Mouse (Mus musculus) MN1 (cell line): ENCODE data around the gene Ddr2.

Experiments
- DNase-seq: peaks from one replicate; pipeline ENCODE4 v3.0.0-alpha.2; 2016; ENCODE audit warnings: low spot score

The Ddr2 gene

DNA sequence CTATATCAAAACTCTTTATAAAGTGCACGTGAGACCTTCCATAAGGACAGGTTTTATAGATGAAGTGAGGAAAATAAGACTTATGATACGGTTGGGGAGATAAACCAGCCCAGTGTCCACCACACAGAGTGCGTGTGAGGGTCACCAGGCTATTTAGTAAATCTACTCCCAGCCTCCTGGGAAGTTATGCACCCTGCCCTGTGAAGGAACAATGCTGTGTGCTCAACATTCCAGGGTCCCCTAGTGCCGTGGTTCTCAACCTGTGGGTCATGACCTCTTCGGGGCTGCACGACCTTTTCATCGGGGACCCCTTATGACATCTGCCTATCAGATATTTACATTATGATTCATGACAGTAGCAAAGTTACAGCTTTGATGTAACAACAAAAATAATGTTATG is 162.3 kb downstream of the Ddr2 start:
- no peak for DNase-seq

DNA sequence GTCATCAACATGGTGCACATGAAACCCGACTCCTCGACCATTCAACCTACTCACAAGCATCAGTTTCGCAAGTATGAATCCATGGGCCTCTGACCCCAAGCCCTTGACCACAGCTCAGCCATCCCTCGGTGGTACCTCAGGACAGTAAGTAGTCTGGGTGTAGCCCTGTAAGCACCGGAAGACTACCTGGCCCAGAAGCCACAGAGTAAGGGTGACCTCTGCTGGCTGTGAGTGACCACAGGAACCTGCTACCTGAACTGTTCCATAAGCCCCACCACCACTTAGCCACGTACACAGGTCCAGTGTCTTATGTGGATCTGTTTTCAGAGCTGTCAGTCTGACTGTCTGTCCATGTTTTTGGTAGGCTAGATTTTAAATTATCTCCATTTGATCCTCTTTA is 162.9 kb downstream of the Ddr2 start:
- DNase-seq: no peak

DNA sequence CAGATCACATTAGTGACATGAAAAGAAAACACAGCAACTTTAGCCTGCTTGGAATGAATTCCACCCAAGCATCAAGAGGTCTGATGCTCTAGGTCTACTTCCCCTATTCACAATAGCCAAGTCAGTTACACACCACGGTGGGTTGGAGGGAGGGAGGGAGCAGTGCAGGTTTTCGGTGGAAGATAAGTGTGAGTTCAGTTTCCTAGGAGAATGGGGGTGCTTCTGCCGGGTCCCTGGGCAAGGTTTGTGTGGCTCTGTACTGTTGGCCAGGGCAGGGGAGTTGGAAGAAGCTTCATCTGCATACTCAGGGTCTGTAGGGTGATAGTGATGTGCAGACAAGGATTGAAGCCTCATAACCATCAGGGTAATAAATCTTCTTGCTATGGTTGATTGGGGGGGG is 164.6 kb downstream of the Ddr2 start:
- no peak for DNase-seq

DNA sequence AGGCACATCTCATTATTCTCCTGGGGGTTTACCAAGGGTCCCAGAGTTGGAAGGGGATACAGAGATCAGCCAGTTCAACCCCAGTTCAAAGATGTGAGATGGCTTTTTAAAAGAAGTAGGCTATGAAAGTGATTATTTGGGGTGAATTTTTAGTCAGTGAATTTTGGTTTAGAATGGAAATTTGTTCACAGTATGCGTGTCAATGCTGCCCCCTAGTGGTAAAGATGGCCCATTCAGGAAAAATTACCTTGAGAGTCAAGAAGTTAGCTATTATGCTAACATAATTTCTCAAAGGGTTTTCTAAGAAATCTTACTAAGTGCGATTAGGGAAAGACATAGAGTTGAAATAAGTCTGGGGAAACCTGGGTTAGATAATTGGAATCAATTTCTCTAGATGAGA is 171.2 kb downstream of the Ddr2 start:
- peak; percentile 71 for DNase-seq

DNA sequence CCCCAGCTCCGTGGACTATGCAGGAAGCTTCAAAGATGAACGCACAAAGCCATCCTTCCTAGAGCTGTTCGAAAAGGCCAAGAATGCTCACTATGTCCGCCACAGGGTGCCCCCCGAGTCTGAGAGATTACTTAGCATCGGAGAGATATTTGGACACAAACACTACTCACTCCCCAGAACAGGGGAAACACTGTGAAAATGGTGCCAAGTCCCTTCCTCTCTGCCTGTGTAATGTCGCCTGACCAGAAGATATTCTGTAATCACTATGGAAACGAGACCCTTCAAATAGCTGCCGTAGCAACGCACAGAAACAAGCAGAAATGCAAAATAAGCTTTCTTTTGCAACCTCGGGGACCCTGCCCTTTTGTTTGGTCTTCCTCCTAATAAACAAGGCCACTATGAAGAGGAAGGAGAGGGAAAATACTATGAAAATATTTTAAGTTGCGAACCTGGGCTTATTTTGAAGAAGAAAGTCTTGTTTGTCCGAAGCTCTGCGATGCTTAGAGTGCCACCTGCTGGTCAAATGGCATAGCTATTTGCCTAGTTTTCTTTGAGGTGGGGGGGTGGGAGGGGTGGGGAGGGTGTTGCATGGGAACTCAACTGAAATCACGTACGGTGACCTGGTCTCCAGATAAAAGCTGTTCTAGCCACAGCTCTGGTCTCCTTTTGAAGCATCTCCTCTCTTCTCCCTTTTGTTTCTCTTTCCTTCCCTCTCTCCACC is 176.4 kb downstream of the Ddr2 start:
- DNase-seq: peak; percentile 72

DNA sequence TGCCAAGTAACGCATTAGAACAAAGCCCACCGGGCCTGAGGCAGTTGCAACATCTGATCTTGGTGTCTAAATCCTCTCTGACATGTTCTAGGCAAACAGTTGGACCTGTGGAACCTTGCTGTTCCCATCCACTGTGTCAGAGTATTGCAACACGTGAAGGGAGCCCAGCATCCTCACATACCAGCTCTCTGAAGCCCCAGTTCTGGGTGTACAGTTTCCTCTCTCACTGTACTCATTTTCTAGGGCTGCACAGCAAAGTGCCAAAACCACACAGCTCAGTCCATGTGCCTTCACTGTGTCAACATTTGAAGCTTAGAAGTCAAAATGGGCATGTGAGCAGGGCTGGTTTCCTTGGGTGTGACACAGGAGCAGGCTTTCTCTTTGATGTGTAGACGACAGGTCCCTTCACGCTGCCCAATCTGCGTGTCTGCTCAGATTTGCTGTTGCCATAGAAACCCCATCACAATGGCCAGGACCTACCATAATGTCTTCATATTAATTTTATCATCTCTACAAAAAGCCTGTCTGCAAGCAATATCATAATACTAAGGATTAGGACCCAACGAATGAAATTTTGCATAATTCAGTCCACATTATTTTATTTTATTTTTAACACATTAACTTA is 178.3 kb downstream of the Ddr2 start:
- no peak for DNase-seq

DNA sequence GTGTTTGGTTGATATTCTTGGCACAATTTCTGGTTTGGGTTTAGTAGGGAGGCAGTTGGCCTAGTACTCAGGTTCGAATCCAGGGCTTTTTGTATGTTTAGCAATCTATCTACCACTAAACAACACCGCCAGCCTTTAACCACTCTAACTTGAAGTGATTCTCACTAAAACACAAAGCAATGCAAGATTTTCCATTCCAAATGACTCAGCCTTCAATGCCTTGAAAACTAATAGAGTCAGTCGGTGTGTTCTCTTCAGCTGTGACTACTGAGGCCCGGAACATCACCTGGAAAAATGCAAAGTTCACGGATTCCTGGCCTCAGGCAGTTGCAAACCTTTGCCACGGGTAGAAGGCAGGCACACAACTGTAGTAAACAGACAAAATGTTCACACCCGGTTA is 178.9 kb downstream of the Ddr2 start:
- DNase-seq: no peak

DNA sequence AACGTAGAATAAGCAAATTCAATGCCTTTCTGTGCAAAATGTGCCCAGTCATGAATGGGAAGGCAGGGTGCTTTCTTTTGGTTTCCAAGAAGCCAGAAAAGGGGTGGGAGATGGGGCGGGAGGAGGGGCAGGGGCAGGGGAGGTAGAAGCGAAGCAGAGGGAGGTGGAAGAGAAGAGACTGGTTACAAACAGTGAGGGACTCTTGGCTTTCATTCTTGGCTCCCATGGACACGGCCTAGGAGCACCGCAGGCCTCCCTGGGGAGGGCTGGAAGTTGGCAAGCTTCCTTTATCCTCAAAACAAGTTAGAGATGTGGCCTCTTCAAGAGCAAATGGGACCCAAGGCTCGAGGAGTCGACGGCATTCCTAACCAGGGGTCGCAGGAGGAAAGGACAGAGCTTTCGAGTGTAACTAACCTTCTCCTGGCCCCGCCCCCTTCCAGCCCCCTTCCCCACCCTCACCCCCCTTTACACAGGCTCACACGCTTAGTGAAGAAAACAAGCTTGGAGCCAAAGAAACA is 182.0 kb downstream of the Ddr2 start, which contains the start of gene Ccdc190:
Gene Ccdc190 (plus strand): TSS at position 195 of the 518 bp plus-strand sequence.
- no peak for DNase-seq

DNA sequence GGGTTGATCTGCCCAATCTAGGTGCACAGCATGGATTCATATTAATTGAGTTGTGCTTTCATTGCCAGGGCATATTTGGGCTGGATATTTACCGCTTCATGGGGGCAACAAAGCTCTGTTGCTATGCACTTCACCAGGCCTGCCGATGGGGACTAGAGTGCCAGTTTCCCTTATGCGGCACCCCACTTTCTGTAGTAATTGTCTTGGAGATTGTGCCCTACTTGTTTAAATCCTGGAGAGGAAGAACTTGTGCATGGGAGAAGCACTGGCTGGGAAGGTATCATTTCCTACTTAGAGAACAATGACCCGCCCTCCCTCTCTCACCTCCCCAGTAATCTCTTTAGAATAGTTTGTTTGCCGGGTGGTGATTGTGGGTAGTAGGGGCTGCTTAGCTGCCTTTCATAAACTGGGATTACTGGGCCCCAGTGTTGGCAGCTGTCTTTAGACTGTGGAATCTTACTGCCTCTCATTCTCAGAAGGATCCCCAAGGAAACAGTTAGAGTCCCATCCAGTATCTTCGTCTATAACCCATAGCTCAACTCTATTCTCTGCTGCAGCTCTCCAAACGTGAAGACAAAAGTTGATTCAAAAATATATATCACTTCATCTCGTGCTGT is 182.7 kb downstream of the Ddr2 start:
- DNase-seq: no peak

DNA sequence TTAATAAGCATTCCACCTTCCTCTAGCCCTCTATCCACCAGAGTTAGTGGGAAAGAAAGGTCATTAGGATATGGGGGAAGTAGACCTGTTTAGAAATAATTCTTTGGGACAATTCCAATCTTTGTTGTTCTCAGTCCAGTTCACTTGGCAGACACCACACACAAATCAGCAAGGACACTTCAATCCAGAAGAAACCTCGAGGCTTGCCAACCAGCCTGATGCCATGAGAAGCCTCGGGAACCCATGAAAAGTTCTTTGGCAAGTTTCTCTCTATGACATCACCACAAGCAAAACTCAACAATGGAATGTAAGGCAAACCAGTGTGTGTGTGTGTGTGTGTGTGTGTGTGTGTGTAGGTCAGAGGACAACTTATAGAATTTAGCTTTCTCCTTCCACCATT is 186.0 kb downstream of the Ddr2 start:
- no peak for DNase-seq
